Mouse (Mus musculus) kidney, adult 2 months (tissue): ENCODE data around the gene Gtpbp6.

Experiments used
- CTCF ChIP-seq: fragments of 200-500 bp; conservative IDR thresholded peaks from 2 replicates; pipeline ENCODE4 v1.5.1; 2011; ENCODE audit warnings: low read depth, mild to moderate bottlenecking, control low read depth, low read length, moderate library complexity, mixed read lengths; ENCODE audit not compliant: insufficient read depth, insufficient read length
- POLR2A ChIP-seq: fragments of 200-500 bp; IDR thresholded peaks from one replicate; pipeline ENCODE4 v1.6.1; 2011; ENCODE audit warnings: low read depth, low read length, control low read depth

- TF ChIP-seq CTCF (no peak), POLR2A (no peak)
Measured at GRCm38 (mm10) chr5:110094030-110094846, 13.8 kb downstream of the Gtpbp6 start, which contains the start of gene Gm35315.
